Mouse (Mus musculus): Measurements from ENCODE around the gene Tmub1.

Tmub1 gene

GRCm38 (mm10) chr5:24447624-24448298 is at the start of gene Tmub1:
Gene Tmub1, minus strand, starts transcription at chr5:24447854.
- ATAC-seq (ENCODE audit: insufficient number of reproducible peaks, low FRiP score, low TSS enrichment) = peak; percentile 46

- no peak for ATAC-seq (ENCODE audit: insufficient number of reproducible peaks, low FRiP score, low TSS enrichment)
Measured at GRCm38 (mm10) chr5:24496756-24497155, 49.1 kb upstream of the Tmub1 start.

GRCm38 (mm10) chr5:24495019-24495418 is 47.4 kb upstream of the Tmub1 start:
- no peak for ATAC-seq (ENCODE audit: insufficient number of reproducible peaks, low FRiP score, low TSS enrichment)

DNA sequence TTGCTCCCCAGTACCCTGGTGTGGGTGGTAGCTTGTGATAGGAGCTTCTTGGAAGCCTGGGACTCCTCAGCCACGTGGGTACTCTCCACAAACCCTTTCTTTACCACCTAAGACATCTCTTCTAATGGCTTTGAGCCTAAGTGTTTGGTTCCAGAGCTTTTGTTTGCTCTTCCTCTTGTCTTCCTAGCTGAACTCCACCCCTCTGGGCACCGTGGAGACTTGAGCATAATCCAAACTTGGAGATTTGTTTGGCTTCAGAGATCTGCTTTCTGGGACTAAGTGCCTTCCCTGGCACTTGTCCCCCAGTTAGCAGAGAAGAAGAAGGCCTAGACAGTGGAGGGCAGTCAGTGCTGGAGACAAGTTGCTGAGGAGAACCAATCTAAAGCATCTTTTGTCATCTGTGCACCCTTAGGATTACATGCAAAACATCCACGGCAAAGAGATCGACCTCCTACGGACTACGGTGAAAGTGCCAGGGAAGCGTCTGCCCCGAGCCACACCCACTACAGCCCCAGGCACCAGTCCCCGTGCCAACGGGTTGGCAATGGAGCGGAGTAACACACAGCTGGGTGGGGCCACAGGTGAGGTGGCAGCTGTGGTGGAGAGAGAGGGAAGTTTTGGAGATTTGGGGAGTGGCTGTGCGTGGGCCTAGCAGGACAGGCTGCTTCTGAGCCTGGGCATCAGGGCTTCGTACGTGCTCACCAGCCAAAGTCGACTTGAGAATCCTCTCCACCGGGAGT is 45.1 kb upstream of the Tmub1 start:
- no peak for ATAC-seq (ENCODE audit: insufficient number of reproducible peaks, low FRiP score, low TSS enrichment)

GRCm38 (mm10) chr5:24490413-24490920 is 42.8 kb upstream of the Tmub1 start:
- ATAC-seq (ENCODE audit: insufficient number of reproducible peaks, low FRiP score, low TSS enrichment) = no peak

GRCm38 (mm10) chr5:24486738-24487137 is 39.1 kb upstream of the Tmub1 start:
- ATAC-seq (ENCODE audit: insufficient number of reproducible peaks, low FRiP score, low TSS enrichment) = no peak

GRCm38 (mm10) chr5:24486097-24486496 is 38.4 kb upstream of the Tmub1 start:
- peak; percentile 26 for ATAC-seq (ENCODE audit: insufficient number of reproducible peaks, low FRiP score, low TSS enrichment)

DNA sequence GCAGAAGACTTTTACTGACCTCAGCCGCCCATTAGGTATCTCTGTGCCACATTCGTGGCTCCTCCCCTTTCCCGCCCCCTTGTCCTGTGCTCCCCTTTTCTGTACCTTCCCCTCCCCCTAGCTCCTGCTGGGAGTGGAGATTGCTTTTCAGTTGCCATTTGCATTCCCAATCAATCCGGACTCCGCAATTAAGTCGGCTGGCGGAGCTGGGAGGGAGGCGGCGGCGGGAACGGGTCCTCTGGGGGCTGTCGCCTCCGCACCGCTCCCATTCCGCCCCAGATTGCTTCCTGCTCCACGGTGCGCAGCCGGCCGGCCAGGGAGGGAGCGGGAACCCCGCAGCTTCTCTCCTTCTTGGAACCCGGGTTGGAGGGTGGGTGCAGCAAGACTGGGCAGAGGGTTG is 37.3 kb upstream of the Tmub1 start:
- no peak for ATAC-seq (ENCODE audit: insufficient number of reproducible peaks, low FRiP score, low TSS enrichment)

DNA sequence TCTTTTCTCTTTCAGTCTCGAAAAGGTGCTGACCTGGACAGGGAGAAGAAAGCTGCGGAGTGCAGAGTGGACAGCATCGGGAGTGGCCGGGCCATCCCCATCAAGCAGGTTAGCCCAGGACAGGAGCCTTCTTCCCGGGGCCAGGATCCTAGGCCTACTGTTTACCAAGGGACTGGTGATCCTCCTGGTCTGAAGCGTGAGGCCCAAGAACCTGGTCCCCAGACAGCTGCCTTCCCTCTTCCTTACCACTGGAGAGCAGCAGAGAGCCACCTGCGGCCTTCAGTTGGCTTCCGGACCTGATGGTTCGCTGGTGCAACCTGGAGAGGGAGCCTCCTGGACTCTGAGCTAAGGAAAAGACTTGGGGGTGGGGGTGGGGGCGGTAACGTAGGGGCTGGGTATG is 35.7 kb upstream of the Tmub1 start:
- ATAC-seq (ENCODE audit: insufficient number of reproducible peaks, low FRiP score, low TSS enrichment) = 0 out of 2 replicates have a peak, but pooled peaks have one; percentile 15

DNA sequence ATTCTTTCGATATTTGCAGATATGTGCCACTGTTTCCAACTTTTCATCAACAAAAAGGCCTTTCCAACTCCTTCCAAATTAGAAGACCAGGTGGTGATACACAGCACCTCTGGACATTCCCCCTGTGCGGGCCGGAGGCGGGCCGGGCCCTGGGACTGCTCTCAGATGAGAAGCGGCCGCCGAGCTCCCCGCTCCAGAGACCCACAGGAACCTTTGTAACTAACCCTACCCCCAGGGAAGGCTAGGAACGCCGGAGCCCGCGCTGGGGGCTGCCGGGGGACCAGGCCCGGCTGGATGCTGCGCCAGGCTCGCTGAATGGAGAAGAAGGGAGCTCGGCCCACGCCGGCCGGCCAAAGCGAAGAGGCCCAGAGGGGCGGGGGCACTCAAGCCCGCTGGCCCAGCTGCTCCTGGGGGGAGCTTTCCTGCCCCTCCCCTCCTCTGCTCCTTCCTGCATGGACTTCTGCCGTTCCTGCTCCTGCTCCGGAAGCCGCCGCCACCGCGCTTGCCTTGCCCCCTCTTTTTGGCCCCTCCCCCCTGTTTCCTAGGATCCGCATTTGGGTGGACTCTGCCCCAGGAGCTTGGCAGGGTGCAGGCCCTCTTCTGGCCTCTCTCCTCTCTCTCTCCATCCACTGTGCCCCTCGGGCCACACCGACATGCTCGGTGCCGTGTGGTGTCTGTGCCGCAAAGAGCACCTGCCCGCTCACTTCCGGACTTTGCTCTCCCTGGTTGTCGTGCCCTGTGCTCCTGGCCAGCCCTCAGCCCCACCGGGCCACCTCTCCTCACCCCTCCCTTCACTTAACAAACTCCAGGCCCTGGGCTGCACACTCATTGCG is 34.8 kb upstream of the Tmub1 start:
- no peak for ATAC-seq (ENCODE audit: insufficient number of reproducible peaks, low FRiP score, low TSS enrichment)

DNA sequence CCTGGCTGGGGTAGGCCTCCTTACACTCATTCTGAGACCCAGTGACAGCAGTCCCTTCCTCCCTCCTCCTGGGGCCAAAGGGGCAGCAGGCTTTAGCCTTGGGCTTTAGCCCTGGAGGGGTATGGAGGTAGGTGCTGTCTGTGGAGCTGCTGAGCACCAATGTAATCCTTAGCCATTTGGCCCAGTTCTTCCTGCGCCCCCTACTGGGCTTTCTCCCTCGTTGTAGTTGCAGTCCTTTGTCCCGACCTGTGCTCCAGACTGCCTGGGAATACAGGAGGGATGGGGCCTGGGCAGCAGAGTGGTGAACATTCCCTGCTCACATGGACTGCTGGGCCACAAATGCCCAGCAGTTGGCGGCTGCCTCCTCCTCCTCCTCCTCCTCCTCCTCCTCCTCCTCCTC is 34.0 kb upstream of the Tmub1 start:
- peak; percentile 26; the same call in 1 of the 2 replicates for ATAC-seq (ENCODE audit: insufficient number of reproducible peaks, low FRiP score, low TSS enrichment)

DNA sequence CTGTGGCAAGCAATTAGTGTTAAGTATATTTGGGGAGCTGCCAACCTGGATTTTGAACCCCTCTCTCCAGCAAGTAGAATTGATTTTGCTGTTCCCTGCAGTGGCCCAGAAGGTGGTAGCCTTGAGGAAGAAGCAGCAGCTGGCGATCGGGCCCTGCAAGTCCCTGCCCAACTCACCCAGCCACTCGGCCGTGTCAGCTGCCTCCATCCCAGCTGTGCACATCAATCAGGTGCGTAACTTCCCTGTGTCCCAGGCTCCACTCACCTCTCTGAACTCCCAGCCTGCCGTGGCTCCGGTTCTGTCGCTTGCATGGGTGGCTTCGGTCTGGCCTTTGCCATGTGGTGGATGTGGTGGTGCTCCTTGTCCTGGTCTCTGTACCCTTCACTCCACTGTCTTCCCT is 30.3 kb upstream of the Tmub1 start:
- no peak for ATAC-seq (ENCODE audit: insufficient number of reproducible peaks, low FRiP score, low TSS enrichment)

DNA sequence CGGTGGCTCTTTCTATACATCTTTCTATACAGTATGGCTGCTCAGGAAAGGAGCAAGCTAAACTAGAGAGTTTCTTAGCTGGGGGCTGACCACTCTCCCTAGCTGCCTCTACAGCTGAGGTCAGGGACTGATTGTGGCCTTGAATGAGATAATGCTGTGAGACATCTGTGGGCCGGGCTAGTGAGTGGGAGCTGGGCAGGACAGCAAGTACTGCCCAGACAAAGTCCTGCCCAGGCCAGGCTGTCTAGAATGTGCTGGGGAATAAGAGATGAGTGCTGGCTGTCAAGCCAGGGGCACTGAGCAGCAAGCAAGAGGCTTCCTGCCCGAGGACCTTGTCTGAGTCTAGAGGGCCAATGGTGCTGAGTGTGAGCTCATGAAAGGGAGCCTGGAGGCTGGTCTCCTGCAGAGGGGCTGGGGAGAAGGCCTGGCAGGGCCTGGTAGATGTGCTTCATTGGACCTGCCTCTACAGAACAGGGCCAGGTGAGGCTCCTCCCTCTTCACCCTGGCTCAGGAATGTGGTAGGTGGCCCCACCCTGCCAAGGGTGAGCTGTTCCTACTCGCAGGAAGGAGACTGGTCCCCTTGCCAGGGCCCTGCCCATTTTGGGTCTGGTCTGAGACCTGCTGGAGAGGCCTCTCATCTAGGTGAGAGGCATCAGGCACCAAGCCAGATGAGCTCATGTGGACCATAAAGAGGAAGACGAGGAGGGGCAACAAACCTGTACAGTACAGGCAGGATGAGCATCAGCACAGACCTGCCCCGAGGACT is 28.0 kb upstream of the Tmub1 start:
- ATAC-seq (ENCODE audit: insufficient number of reproducible peaks, low FRiP score, low TSS enrichment) = 0 out of 2 replicates have a peak, but pooled peaks have one; percentile 21

DNA sequence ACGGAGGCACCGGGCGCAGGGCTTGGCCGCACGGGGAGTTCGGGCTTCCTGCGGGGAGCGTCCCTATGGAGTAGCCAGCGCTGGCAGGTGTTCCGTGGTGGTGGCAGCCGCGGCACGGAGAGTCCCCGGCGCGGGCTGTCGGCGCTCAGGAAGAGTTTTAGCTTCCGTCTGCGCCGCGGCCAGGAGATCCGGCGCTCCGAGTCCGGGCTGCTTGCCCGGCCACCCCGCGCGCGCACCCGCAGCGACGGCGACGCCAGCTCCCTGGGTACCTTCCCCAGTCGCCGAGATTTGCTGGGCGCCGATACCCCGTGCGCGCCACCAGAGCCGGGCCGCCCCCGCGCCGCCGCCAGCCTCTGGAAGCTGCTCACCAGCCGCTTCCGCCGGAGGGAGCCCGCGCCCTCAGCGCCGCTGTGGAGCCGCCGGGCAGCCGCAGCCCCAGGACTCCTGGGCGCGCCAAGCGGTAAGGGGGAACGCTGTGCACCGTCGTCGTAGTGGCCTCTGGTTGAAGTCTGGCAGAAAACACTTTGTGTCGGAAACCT is 27.1 kb upstream of the Tmub1 start:
- ATAC-seq (ENCODE audit: insufficient number of reproducible peaks, low FRiP score, low TSS enrichment) = no peak

DNA sequence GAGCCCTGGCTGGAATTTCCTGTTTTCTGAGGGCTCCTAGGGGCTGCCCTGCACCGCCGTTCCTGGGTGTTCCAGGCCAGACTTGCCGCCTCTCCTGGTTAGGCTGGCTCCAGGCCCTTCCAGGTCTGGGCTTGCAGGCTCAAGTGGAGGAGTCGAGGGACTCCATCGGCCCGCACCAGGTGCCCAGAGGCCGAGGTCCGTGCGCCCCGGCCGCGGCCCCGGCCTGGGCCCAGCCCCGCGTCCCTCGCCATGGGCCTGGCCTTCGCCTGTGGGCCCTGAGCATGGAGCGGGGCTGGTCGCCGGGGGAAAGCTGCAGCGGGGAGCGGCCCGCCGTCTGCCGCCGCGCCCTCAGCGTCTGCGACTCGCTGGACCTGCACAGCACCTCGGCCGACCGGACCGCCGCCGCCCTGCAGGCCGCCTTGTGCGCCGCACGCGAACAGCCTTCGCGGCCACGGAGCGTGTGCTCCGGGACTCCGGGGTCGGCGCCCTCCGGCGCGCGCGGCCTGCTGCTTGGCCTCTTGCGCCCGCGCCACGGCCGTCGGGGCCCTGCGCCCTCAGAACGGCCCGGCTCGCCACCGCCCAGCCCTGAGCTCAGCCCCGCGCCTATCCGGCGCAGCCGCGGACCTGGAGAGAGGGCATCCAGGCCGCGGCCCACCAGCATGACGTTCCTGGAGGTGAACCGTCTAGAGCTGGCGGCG is 26.5 kb upstream of the Tmub1 start:
- ATAC-seq (ENCODE audit: insufficient number of reproducible peaks, low FRiP score, low TSS enrichment) = no peak

- no peak for ATAC-seq (ENCODE audit: insufficient number of reproducible peaks, low FRiP score, low TSS enrichment)
Measured at GRCm38 (mm10) chr5:24472884-24473619, 25.4 kb upstream of the Tmub1 start.

- ATAC-seq (ENCODE audit: insufficient number of reproducible peaks, low FRiP score, low TSS enrichment) = peak; percentile 65
Measured at GRCm38 (mm10) chr5:24470600-24470999, 22.9 kb upstream of the Tmub1 start.

GRCm38 (mm10) chr5:24466762-24467161 is 19.1 kb upstream of the Tmub1 start:
- no peak for ATAC-seq (ENCODE audit: insufficient number of reproducible peaks, low FRiP score, low TSS enrichment)

GRCm38 (mm10) chr5:24455613-24456012 is 8.0 kb upstream of the Tmub1 start:
- no peak for ATAC-seq (ENCODE audit: insufficient number of reproducible peaks, low FRiP score, low TSS enrichment)
